Mouse (Mus musculus): ENCODE results near the gene Pgp. TPM values are rescaled to one million over a fixed set of nuclear protein-coding genes. Genes with fewer than 3 reads are reported as not detected.

The Pgp gene
- polyA plus RNA-seq, 2 experiments = 37.6 to 52.9 TPM

DNA sequence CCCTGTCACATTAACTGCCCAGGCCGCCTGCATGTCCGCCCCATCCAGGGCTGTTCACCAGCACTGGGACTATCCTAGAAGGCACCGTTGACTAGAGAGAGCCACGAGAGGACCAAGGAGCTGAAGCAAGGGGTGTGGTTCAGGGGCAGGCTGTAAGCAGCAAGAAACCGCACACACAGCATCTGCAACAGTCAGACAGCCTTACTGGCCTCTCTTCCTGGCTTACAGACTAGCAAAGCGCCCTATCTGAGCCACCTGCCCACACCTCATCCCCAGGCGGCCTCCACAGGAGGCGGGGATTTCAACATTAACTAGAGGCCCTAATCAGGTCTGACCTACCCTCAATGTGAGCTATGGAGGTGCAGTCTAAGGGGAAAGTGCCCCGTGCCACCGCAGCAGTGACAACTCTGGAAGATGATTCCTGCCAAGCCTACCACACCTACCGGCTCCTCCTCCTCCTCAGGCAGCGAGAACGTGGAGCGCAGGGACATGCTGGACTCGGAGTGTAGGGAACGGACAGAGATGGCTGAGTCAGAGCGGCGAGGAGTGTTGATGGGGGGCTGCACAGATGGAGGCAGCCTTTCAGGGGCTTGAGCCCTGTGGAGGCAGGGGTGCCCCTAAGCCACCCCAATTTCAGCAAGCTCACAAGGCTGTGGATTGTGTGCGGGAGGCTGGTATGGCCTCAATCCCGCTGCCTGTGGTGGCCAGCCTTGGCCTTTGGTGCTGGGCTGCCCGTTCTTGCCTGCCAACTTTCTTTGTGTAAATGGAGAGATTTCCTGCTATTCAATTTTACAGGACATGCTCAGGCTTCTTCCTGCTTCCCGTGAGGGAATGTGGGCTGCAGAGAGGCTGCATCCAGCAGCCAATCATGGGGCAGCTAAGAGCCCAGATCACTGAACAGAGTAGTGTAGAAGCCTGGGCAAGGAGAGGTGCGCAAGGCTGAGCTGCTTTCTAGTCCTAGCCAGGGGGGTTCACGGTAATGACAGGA is 44.4 kb downstream of the Pgp start:
- H3K27ac ChIP-seq (replicated peaks; ENCODE audit: low read depth, low read length) = no peak overlapping the region
- H3K36me3 ChIP-seq (ENCODE audit: control insufficient read depth, insufficient read depth, low read length) = peaks cover 85% of the 10 kb centered on the region
- no peak for DNase-seq (ENCODE audit: low spot score)
- no peak for ATAC-seq (ENCODE audit: low FRiP score, low read depth)
- 88% methylated on average over 23 of the region's 24 CpGs for WGBS
- no peak overlapping the region for H3K4me3 ChIP-seq (replicated peaks; ENCODE audit: low read length)
- H3K4me2 ChIP-seq (replicated peaks; ENCODE audit: low read depth, low read length, severe bottlenecking) = no peak overlapping the region
- no peaks in the 10 kb centered on the region for H3K9me3 ChIP-seq (ENCODE audit: control insufficient read depth, low read length)
- no peaks in the 10 kb centered on the region for H3K27me3 ChIP-seq (ENCODE audit: control insufficient read depth, insufficient read depth, low read length)
- no peak overlapping the region; the same call in 1 of the 2 replicates for H3K9ac ChIP-seq (ENCODE audit: low read depth, low read length, severe bottlenecking)
- no peak for TF ChIP-seq POLR2A (IDR thresholded peaks at IDR 0.05; ENCODE audit: borderline replicate concordance, extremely low read depth, insufficient read depth, insufficient read length)
- no peaks in the 10 kb centered on the region for H3K4me1 ChIP-seq (ENCODE audit: control insufficient read depth, insufficient read depth, low read length)

DNA sequence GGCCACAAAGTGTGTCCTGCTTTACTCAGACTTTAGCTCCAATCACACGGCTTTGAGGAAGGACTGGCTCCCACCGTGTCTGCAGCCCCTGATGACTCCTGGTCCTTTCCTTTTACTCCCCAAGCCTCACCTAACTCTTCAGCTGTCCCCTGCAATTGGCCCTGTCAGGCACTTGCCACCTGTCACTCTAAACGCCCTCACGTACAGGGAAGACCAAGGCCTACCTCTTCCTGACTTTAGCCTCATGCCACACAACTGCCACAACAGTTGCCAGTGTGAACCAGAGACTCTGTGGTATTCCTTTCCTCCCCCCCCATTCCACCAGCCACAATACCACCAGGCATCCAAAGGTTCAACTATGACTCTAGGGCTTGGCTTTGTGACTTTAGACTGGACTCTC is 50.3 kb downstream of the Pgp start:
- no peak for ATAC-seq (ENCODE audit: low FRiP score, low read depth)
- H3K4me3 ChIP-seq (replicated peaks; ENCODE audit: low read length) = no peak overlapping the region
- no peak overlapping the region for H3K9ac ChIP-seq (ENCODE audit: low read depth, low read length, severe bottlenecking)
- H3K4me1 ChIP-seq (ENCODE audit: control insufficient read depth, insufficient read depth, low read length) = no peaks in the 10 kb centered on the region
- TF ChIP-seq POLR2A (IDR thresholded peaks at IDR 0.05; ENCODE audit: borderline replicate concordance, extremely low read depth, insufficient read depth, insufficient read length) = no peak
- H3K9me3 ChIP-seq (ENCODE audit: control insufficient read depth, low read length) = no peaks in the 10 kb centered on the region
- peaks cover 55% of the 10 kb centered on the region for H3K36me3 ChIP-seq (ENCODE audit: control insufficient read depth, insufficient read depth, low read length)
- H3K27me3 ChIP-seq (ENCODE audit: control insufficient read depth, insufficient read depth, low read length) = no peaks in the 10 kb centered on the region
- no peak for DNase-seq (ENCODE audit: low spot score)
- H3K4me2 ChIP-seq (replicated peaks; ENCODE audit: low read depth, low read length, severe bottlenecking) = no peak overlapping the region
- WGBS = 81% methylated on average over 4 of the region's 4 CpGs
- no peak overlapping the region for H3K27ac ChIP-seq (replicated peaks; ENCODE audit: low read depth, low read length)

Other genes starting within 250 kb of the Pgp start
- 35.4 and 39.2 TPM in 2 replicates for gene Tedc2, start 249.5 kb upstream of the Pgp start, polyA plus RNA-seq (2012; rRNA removed)
- gene Tedc2, start 249.5 kb upstream of the Pgp start, polyA plus RNA-seq (2014; fragmentation: Nextera tagmentation; extraction: Ambion mirVana) = 10.2 and 12.2 TPM in 2 replicates
- 35.4 and 36.6 TPM in 2 replicates for gene Ccnf, start 218.9 kb upstream of the Pgp start, polyA plus RNA-seq (2012; rRNA removed)
- 41.8 and 49.9 TPM in 2 replicates for gene Ccnf, start 218.9 kb upstream of the Pgp start, polyA plus RNA-seq (2014; fragmentation: Nextera tagmentation; extraction: Ambion mirVana)
- gene Abca17, start 119.3 kb upstream of the Pgp start, polyA plus RNA-seq (2012; rRNA removed) = 0.05 and 0.12 TPM in 2 replicates
- 0.14 TPM in 1 of 2 replicates, not detected in the other for gene Abca17, start 119.3 kb upstream of the Pgp start, polyA plus RNA-seq (2014; fragmentation: Nextera tagmentation; extraction: Ambion mirVana)
- 12.4 and 15.5 TPM in 2 replicates for gene Abca3, start 118.4 kb upstream of the Pgp start, polyA plus RNA-seq (2012; rRNA removed)
- 9.0 and 10.6 TPM in 2 replicates for gene Abca3, start 118.4 kb upstream of the Pgp start, polyA plus RNA-seq (2014; fragmentation: Nextera tagmentation; extraction: Ambion mirVana)
- gene Rnps1, start 55.8 kb upstream of the Pgp start, polyA plus RNA-seq (2012; rRNA removed) = 333 and 363 TPM in 2 replicates
- gene Rnps1, start 55.8 kb upstream of the Pgp start, polyA plus RNA-seq (2014; fragmentation: Nextera tagmentation; extraction: Ambion mirVana) = 236 and 254 TPM in 2 replicates
- gene Eci1, start 43.8 kb upstream of the Pgp start, polyA plus RNA-seq (2012; rRNA removed) = 48.5 and 51.0 TPM in 2 replicates
- 51.7 and 64.3 TPM in 2 replicates for gene Eci1, start 43.8 kb upstream of the Pgp start, polyA plus RNA-seq (2014; fragmentation: Nextera tagmentation; extraction: Ambion mirVana)
- gene Dnase1l2, start 27.3 kb upstream of the Pgp start, polyA plus RNA-seq (2012; rRNA removed) = 18.0 and 20.7 TPM in 2 replicates
- 3.3 and 3.5 TPM in 2 replicates for gene Dnase1l2, start 27.3 kb upstream of the Pgp start, polyA plus RNA-seq (2014; fragmentation: Nextera tagmentation; extraction: Ambion mirVana)
- gene E4f1, start 79 bp upstream of the Pgp start, polyA plus RNA-seq (2012; rRNA removed) = 80.6 and 95.0 TPM in 2 replicates
- gene E4f1, start 79 bp upstream of the Pgp start, polyA plus RNA-seq (2014; fragmentation: Nextera tagmentation; extraction: Ambion mirVana) = 16.6 and 19.3 TPM in 2 replicates
- 0.86 and 0.89 TPM in 2 replicates for gene Bricd5, start 3.5 kb downstream of the Pgp start, polyA plus RNA-seq (2012; rRNA removed)
- gene Bricd5, start 3.5 kb downstream of the Pgp start, polyA plus RNA-seq (2014; fragmentation: Nextera tagmentation; extraction: Ambion mirVana) = not detected in 2 replicates
- 46.3 and 54.9 TPM in 2 replicates for gene Mlst8, start 8.7 kb downstream of the Pgp start, polyA plus RNA-seq (2012; rRNA removed)
- gene Mlst8, start 8.7 kb downstream of the Pgp start, polyA plus RNA-seq (2014; fragmentation: Nextera tagmentation; extraction: Ambion mirVana) = 27.8 and 29.3 TPM in 2 replicates
- gene Caskin1, start 18.2 kb downstream of the Pgp start, polyA plus RNA-seq (2012; rRNA removed) = 18.1 and 23.1 TPM in 2 replicates
- 3.1 and 4.3 TPM in 2 replicates for gene Caskin1, start 18.2 kb downstream of the Pgp start, polyA plus RNA-seq (2014; fragmentation: Nextera tagmentation; extraction: Ambion mirVana)
- 308 and 376 TPM in 2 replicates for gene Traf7, start 57.5 kb downstream of the Pgp start, polyA plus RNA-seq (2012; rRNA removed)
- 81.3 and 91.0 TPM in 2 replicates for gene Traf7, start 57.5 kb downstream of the Pgp start, polyA plus RNA-seq (2014; fragmentation: Nextera tagmentation; extraction: Ambion mirVana)
- 2.0 and 3.0 TPM in 2 replicates for gene Rab26, start 63.8 kb downstream of the Pgp start, polyA plus RNA-seq (2012; rRNA removed)
- gene Rab26, start 63.8 kb downstream of the Pgp start, polyA plus RNA-seq (2014; fragmentation: Nextera tagmentation; extraction: Ambion mirVana) = 4.1 and 6.1 TPM in 2 replicates
- gene Pkd1, start 79.4 kb downstream of the Pgp start, polyA plus RNA-seq (2012; rRNA removed) = 73.6 and 106 TPM in 2 replicates
- gene Pkd1, start 79.4 kb downstream of the Pgp start, polyA plus RNA-seq (2014; fragmentation: Nextera tagmentation; extraction: Ambion mirVana) = 49.1 and 50.5 TPM in 2 replicates
- gene Tsc2, start 162.2 kb downstream of the Pgp start, polyA plus RNA-seq (2012; rRNA removed) = 162 and 199 TPM in 2 replicates
- 62.9 and 70.6 TPM in 2 replicates for gene Tsc2, start 162.2 kb downstream of the Pgp start, polyA plus RNA-seq (2014; fragmentation: Nextera tagmentation; extraction: Ambion mirVana)
- 28.5 and 30.0 TPM in 2 replicates for gene Nthl1, start 162.3 kb downstream of the Pgp start, polyA plus RNA-seq (2012; rRNA removed)
- gene Nthl1, start 162.3 kb downstream of the Pgp start, polyA plus RNA-seq (2014; fragmentation: Nextera tagmentation; extraction: Ambion mirVana) = 17.8 and 21.5 TPM in 2 replicates
- 56.2 and 65.0 TPM in 2 replicates for gene Slc9a3r2, start 179.9 kb downstream of the Pgp start, polyA plus RNA-seq (2012; rRNA removed)
- 60.1 and 71.5 TPM in 2 replicates for gene Slc9a3r2, start 179.9 kb downstream of the Pgp start, polyA plus RNA-seq (2014; fragmentation: Nextera tagmentation; extraction: Ambion mirVana)
- 0.47 and 0.58 TPM in 2 replicates for gene Npw, start 188.1 kb downstream of the Pgp start, polyA plus RNA-seq (2012; rRNA removed)
- gene Npw, start 188.1 kb downstream of the Pgp start, polyA plus RNA-seq (2014; fragmentation: Nextera tagmentation; extraction: Ambion mirVana) = 0.33 and 0.41 TPM in 2 replicates
- 91.4 and 112 TPM in 2 replicates for gene Zfp598, start 199.3 kb downstream of the Pgp start, polyA plus RNA-seq (2012; rRNA removed)
- 29.9 and 31.8 TPM in 2 replicates for gene Zfp598, start 199.3 kb downstream of the Pgp start, polyA plus RNA-seq (2014; fragmentation: Nextera tagmentation; extraction: Ambion mirVana)
- gene Syngr3, start 219.6 kb downstream of the Pgp start, polyA plus RNA-seq (2012; rRNA removed) = 2.6 and 3.0 TPM in 2 replicates
- gene Syngr3, start 219.6 kb downstream of the Pgp start, polyA plus RNA-seq (2014; fragmentation: Nextera tagmentation; extraction: Ambion mirVana) = 3.1 and 4.9 TPM in 2 replicates
- 27.3 and 34.2 TPM in 2 replicates for gene Gfer, start 225.8 kb downstream of the Pgp start, polyA plus RNA-seq (2012; rRNA removed)
- 38.6 and 39.5 TPM in 2 replicates for gene Gfer, start 225.8 kb downstream of the Pgp start, polyA plus RNA-seq (2014; fragmentation: Nextera tagmentation; extraction: Ambion mirVana)
- gene Noxo1, start 225.8 kb downstream of the Pgp start, polyA plus RNA-seq (2012; rRNA removed) = 9.2 and 11.9 TPM in 2 replicates
- 3.8 and 4.5 TPM in 2 replicates for gene Noxo1, start 225.8 kb downstream of the Pgp start, polyA plus RNA-seq (2014; fragmentation: Nextera tagmentation; extraction: Ambion mirVana)
- gene Tbl3, start 237.3 kb downstream of the Pgp start, polyA plus RNA-seq (2012; rRNA removed) = 62.1 and 72.1 TPM in 2 replicates
- 62.8 and 73.9 TPM in 2 replicates for gene Tbl3, start 237.3 kb downstream of the Pgp start, polyA plus RNA-seq (2014; fragmentation: Nextera tagmentation; extraction: Ambion mirVana)
- 0.85 and 0.98 TPM in 2 replicates for gene Rnf151, start 247.7 kb downstream of the Pgp start, polyA plus RNA-seq (2012; rRNA removed)
- gene Rnf151, start 247.7 kb downstream of the Pgp start, polyA plus RNA-seq (2014; fragmentation: Nextera tagmentation; extraction: Ambion mirVana) = 0.19 and 0.40 TPM in 2 replicates
- gene Rps2, start 247.7 kb downstream of the Pgp start, polyA plus RNA-seq (2012; rRNA removed) = 2,709 and 3,185 TPM in 2 replicates
- 1,651 and 1,722 TPM in 2 replicates for gene Rps2, start 247.7 kb downstream of the Pgp start, polyA plus RNA-seq (2014; fragmentation: Nextera tagmentation; extraction: Ambion mirVana)